In genomic region chr12:51708941-51709686, GRCm38 (mm10) we compare ENCODE assay signal across 8 mouse cellular contexts. TPM values are rescaled to one million over a fixed set of nuclear protein-coding genes. Genes with fewer than 3 reads are reported as not detected.
A peak's percentile ranks its signal among the peaks of the same experiment; 100 is the strongest.
DNase-seq lines count a peak whose midpoint lies in the region; ATAC-seq and TF ChIP-seq lines count a peak whose summit lies in the region.

No protein-coding gene starts in this region.

- peak; percentile 49; the same call in 1 of the 2 replicates for ATAC-seq in kidney, embryonic 15.5 days (replicated peaks; ENCODE audit: low FRiP score)
- no peak for ATAC-seq in CD4-positive, CD25-positive, alpha-beta regulatory T cell, adult 4 months
- no peak for ATAC-seq in forebrain, embryonic 12.5 days (ENCODE audit: low FRiP score)

- H3K27ac ChIP-seq in kidney, embryonic 15.5 days: peak overlapping the region; percentile 68
- H3K27ac ChIP-seq in embryonic fibroblast, embryonic 13.5 days (ENCODE audit: insufficient read depth, low read length): peak overlapping the region; percentile 39
- no peak overlapping the region for H3K27ac ChIP-seq in forebrain, embryonic 12.5 days

- H3K4me1 ChIP-seq in kidney, embryonic 15.5 days: peaks cover 20% of the 10 kb centered on the region
- H3K4me1 ChIP-seq in embryonic fibroblast, embryonic 13.5 days (ENCODE audit: control insufficient read depth, insufficient read depth, low read length): peaks cover 10% of the 10 kb centered on the region
- 0 out of 2 replicates have a peak, but pooled peaks cover 2% of the 10 kb centered on the region for H3K4me1 ChIP-seq in forebrain, embryonic 12.5 days

- H3K9ac ChIP-seq in kidney, embryonic 15.5 days: no peak overlapping the region
- no peak overlapping the region for H3K9ac ChIP-seq in forebrain, embryonic 12.5 days

- no peak overlapping the region for H3K4me3 ChIP-seq in kidney, embryonic 15.5 days (replicated peaks)
- no peak overlapping the region for H3K4me3 ChIP-seq in embryonic fibroblast, embryonic 13.5 days (ENCODE audit: insufficient read depth, low read length)
- H3K4me3 ChIP-seq in forebrain, embryonic 12.5 days (replicated peaks): no peak overlapping the region

- H3K36me3 ChIP-seq in kidney, embryonic 15.5 days: no peaks in the 10 kb centered on the region
- no peaks in the 10 kb centered on the region for H3K36me3 ChIP-seq in forebrain, embryonic 12.5 days (replicated peaks)

- TF ChIP-seq CTCF in embryonic fibroblast, embryonic 13.5 days (IDR thresholded peaks at IDR 0.05; ENCODE audit: borderline replicate concordance, insufficient read depth, low read length): no peak

- peak overlapping the region; percentile 14; the same call in 1 of the 2 replicates for H3K4me2 ChIP-seq in kidney, embryonic 15.5 days
- no peak overlapping the region for H3K4me2 ChIP-seq in forebrain, embryonic 12.5 days

- WGBS in kidney, embryonic 15.5 days: 53% methylated on average over 14 of the region's 14 CpGs
- 62% methylated on average over 14 of the region's 14 CpGs for WGBS in forebrain, embryonic 12.5 days

- no peaks in the 10 kb centered on the region for H3K27me3 ChIP-seq in kidney, embryonic 15.5 days
- no peaks in the 10 kb centered on the region for H3K27me3 ChIP-seq in forebrain, embryonic 12.5 days

- H3K9me3 ChIP-seq in kidney, embryonic 15.5 days (replicated peaks): no peaks in the 10 kb centered on the region
- no peaks in the 10 kb centered on the region for H3K9me3 ChIP-seq in forebrain, embryonic 12.5 days

- no peak for TF ChIP-seq POLR2A in embryonic fibroblast, embryonic 13.5 days (IDR thresholded peaks at IDR 0.05; ENCODE audit: low read depth, low read length)

- DNase-seq in kidney, adult 9 months: no peak
- peak; percentile 41 to 56 for DNase-seq in kidney, postnatal 25 days
- DNase-seq in lung, postnatal 14 days: peak; percentile 56
- no peak for DNase-seq in cerebellum, adult 9-10 months

RNA-seq across cellular contexts. Expression of gene Strn3, which starts 17.4 kb away (rescaled TPM):
- polyA plus RNA-seq in kidney, embryonic 15.5 days (2015; fragmentation: Nextera tagmentation; extraction: Ambion mirVana): 45.5 and 45.7 TPM in 2 replicates
- polyA plus RNA-seq in embryonic fibroblast, embryonic 13.5 days (2011; ENCODE audit: insufficient read length, low read depth, missing spikeins): 120 and 129 TPM in 2 replicates
- 10 to 100 TPM; 21.7 to 31.7 TPM for polyA plus RNA-seq in CD4-positive, CD25-positive, alpha-beta regulatory T cell, adult 4 months (2017; shearing (Covaris generic))
- polyA plus RNA-seq in forebrain, embryonic 12.5 days (2016; fragmentation: Nextera tagmentation; extraction: Ambion mirVana): 57.3 and 63.5 TPM in 2 replicates

RNA-seq across cellular contexts. Expression of gene Ap4s1, which starts 18.3 kb away (rescaled TPM):
- 31.7 and 32.2 TPM in 2 replicates for polyA plus RNA-seq in kidney, embryonic 15.5 days (2015; fragmentation: Nextera tagmentation; extraction: Ambion mirVana)
- 11.5 and 16.5 TPM in 2 replicates for polyA plus RNA-seq in embryonic fibroblast, embryonic 13.5 days (2011; ENCODE audit: insufficient read length, low read depth, missing spikeins)
- 10 to 100 TPM; 10.9 to 19.7 TPM for polyA plus RNA-seq in CD4-positive, CD25-positive, alpha-beta regulatory T cell, adult 4 months (2017; shearing (Covaris generic))
- 50.8 and 52.6 TPM in 2 replicates for polyA plus RNA-seq in forebrain, embryonic 12.5 days (2016; fragmentation: Nextera tagmentation; extraction: Ambion mirVana)

Comparison
In these comparisons a context has a peak if more than half of its experiments do, and no peak if none do; other contexts are left out.
1. DNase-seq: peak in kidney, postnatal 25 days (2 of 2) and lung, postnatal 14 days (single experiment); none in kidney, adult 9 months (single experiment) and cerebellum, adult 9-10 months (single experiment).